Mouse (Mus musculus): ENCODE results near the gene Arhgap40.
A peak's percentile ranks its signal among the peaks of the same experiment; 100 is the strongest.

GRCm38 (mm10) chr2:158556225-158556624 lies 43.6 kb downstream of the Arhgap40 start:
- TF ChIP-seq CTCF (IDR thresholded peaks at IDR 0.05; ENCODE audit: low read depth) (peak; percentile 87), EP300 (IDR thresholded peaks at IDR 0.05; ENCODE audit: low read depth) (no peak)

All from liver, postnatal 0 days (tissue).